9 mouse cellular contexts compared by ENCODE assay signal in genomic region chr14:59555928-59556531, GRCm38 (mm10). TPM values are rescaled to one million over a fixed set of nuclear protein-coding genes. Genes with fewer than 3 reads are reported as not detected.
DNase-seq lines count a peak whose midpoint lies in the region; ATAC-seq and TF ChIP-seq lines count a peak whose summit lies in the region.
"Had no signal": no experiment of that assay in that cellular context is flagged by ENCODE, and none has a peak within 500 bp of the region (broad histone marks: within the 10 kb centered on the region; RNA-seq: fewer than 3 reads in every experiment).

No protein-coding gene starts in this region.

- H3K36me3 ChIP-seq in MEL (ENCODE audit: control insufficient read depth in 1 of 2, insufficient read depth in 2 of 2, low read length in 2 of 2): no peaks in the 10 kb centered on the region
- no peaks in the 10 kb centered on the region for H3K36me3 ChIP-seq in forebrain, embryonic 15.5 days
- H3K36me3 ChIP-seq in lung, embryonic 16.5 days (ENCODE audit: control insufficient read depth, insufficient read depth, low read length): no peaks in the 10 kb centered on the region

- intact Hi-C loops in heart, postnatal 36 days (cut with DNase I): loop anchor here (1.0 to 5.0 kb wide), 3 partner anchors 89 to 224 kb away; no protein-coding TSS in a partner anchor

- no peak for TF ChIP-seq POLR2A in MEL (IDR thresholded peaks at IDR 0.05; ENCODE audit: control insufficient read depth in 1 of 2, insufficient read depth in 1 of 2, low read depth in 1 of 2, low read length in 2 of 2, poor library complexity in 1 of 2)

- no peaks in the 10 kb centered on the region for H3K4me1 ChIP-seq in MEL (ENCODE audit: control insufficient read depth in 1 of 2, insufficient read depth in 2 of 2, low read length in 2 of 2)
- no peaks in the 10 kb centered on the region; the same call in 1 of the 2 replicates for H3K4me1 ChIP-seq in forebrain, embryonic 15.5 days
- H3K4me1 ChIP-seq in lung, embryonic 16.5 days (replicated peaks; ENCODE audit: control insufficient read depth, insufficient read depth, low read length): peaks cover 5% of the 10 kb centered on the region

- peak overlapping the region; percentile 31 to 44; a peak in 2 of 4 replicates for H3K4me3 ChIP-seq in MEL (ENCODE audit: control insufficient read depth in 1 of 2, insufficient read depth in 1 of 2, low read depth in 2 of 2, low read length in 2 of 2)
- no peak overlapping the region for H3K4me3 ChIP-seq in forebrain, embryonic 15.5 days
- peak overlapping the region; percentile 27; the same call in 1 of the 2 replicates for H3K4me3 ChIP-seq in layer of hippocampus, adult 2 months
- H3K4me3 ChIP-seq in lung, embryonic 16.5 days (ENCODE audit: low read length): peak overlapping the region; percentile 5; the same call in 1 of the 2 replicates
- H3K4me3 ChIP-seq: myocyte had no signal

- no peak overlapping the region for H3K9ac ChIP-seq in MEL (ENCODE audit: control insufficient read depth, low read depth, low read length, poor library complexity, severe bottlenecking)
- H3K9ac ChIP-seq in forebrain, embryonic 15.5 days (replicated peaks): no peak overlapping the region
- no peak overlapping the region for H3K9ac ChIP-seq in lung, embryonic 16.5 days (ENCODE audit: low read length)

- H3K79me2 ChIP-seq in MEL (ENCODE audit: control insufficient read depth, insufficient read depth, low read length, poor library complexity): no peaks in the 10 kb centered on the region

- 56% methylated on average over 13 of the region's 13 CpGs for WGBS in forebrain, embryonic 15.5 days
- WGBS in lung, embryonic 16.5 days: 46% methylated on average over 13 of the region's 13 CpGs

- TF ChIP-seq RAD21 in MEL (IDR thresholded peaks at IDR 0.05; ENCODE audit: low read depth, low read length): peak; percentile 93

- no peak for TF ChIP-seq EP300 in MEL (IDR thresholded peaks at IDR 0.05; ENCODE audit: low read depth in 1 of 2, low read length in 2 of 2)

- H3K27me3 ChIP-seq in MEL (ENCODE audit: control insufficient read depth in 1 of 2, insufficient read depth in 2 of 2, low read length in 2 of 2): no peaks in the 10 kb centered on the region
- H3K27me3 ChIP-seq in forebrain, embryonic 15.5 days: no peaks in the 10 kb centered on the region
- H3K27me3 ChIP-seq in lung, embryonic 16.5 days (ENCODE audit: control insufficient read depth, insufficient read depth, low read depth, low read length): no peaks in the 10 kb centered on the region

- no peak overlapping the region for H3K4me2 ChIP-seq in forebrain, embryonic 15.5 days (replicated peaks)
- H3K4me2 ChIP-seq in lung, embryonic 16.5 days (ENCODE audit: low read depth, low read length): peak overlapping the region; percentile 29; the same call in 1 of the 2 replicates

- DNase-seq in MEL (ENCODE audit: low read depth, low spot score): peak; percentile 78
- peak; percentile 48 for DNase-seq in c-Kit-positive CD71-positive TER-119-negative erythroid progenitor cells, embryonic 14.5 days (ENCODE audit: low read depth)
- DNase-seq in heart, postnatal 36 days: peak; percentile 80 to 83
- DNase-seq in layer of hippocampus, adult 2 months (ENCODE audit: low spot score in 2 of 2): peak; percentile 80 to 93
- peak; percentile 84 for DNase-seq in ovary, postnatal 14 days (ENCODE audit: low spot score)
- peak; percentile 71 for DNase-seq in thymus, postnatal 25 days

- peak; percentile 58 to 91 (median 69) for TF ChIP-seq CTCF in MEL (IDR thresholded peaks at IDR 0.05 in 2 of 3, conservative IDR thresholded peaks at IDR 0.05 in 1 of 3; ENCODE audit: control insufficient read depth in 1 of 3, insufficient read depth in 1 of 3, low read depth in 2 of 3, low read length in 3 of 3, poor library complexity in 1 of 3, severe bottlenecking in 1 of 3)
- peak; percentile 94 for TF ChIP-seq CTCF in layer of hippocampus, adult 2 months (conservative IDR thresholded peaks at IDR 0.05)

- H3K9me3 ChIP-seq in MEL (replicated peaks; ENCODE audit: insufficient read depth, low read length): no peaks in the 10 kb centered on the region
- H3K9me3 ChIP-seq in forebrain, embryonic 15.5 days: no peaks in the 10 kb centered on the region
- no peaks in the 10 kb centered on the region for H3K9me3 ChIP-seq in lung, embryonic 16.5 days (ENCODE audit: control insufficient read depth, low read length)

- no peak overlapping the region for H3K27ac ChIP-seq in MEL (ENCODE audit: control insufficient read depth, low read depth, low read length)
- no peak overlapping the region for H3K27ac ChIP-seq in forebrain, embryonic 15.5 days (replicated peaks)
- peak overlapping the region; percentile 8; the same call in 1 of the 2 replicates for H3K27ac ChIP-seq in layer of hippocampus, adult 2 months
- no peak overlapping the region for H3K27ac ChIP-seq in lung, embryonic 16.5 days (ENCODE audit: low read length)

- ATAC-seq in forebrain, embryonic 15.5 days (replicated peaks): peak; percentile 72
- ATAC-seq in lung, embryonic 16.5 days (ENCODE audit: low read depth): peak; percentile 70

TF ChIP-seq in MEL, 35 proteins besides CTCF, POLR2A, EP300 and RAD21:
- TF ChIP-seq ETS1 (IDR thresholded peaks at IDR 0.05; ENCODE audit: low read depth, low read length) (no peak), NELFE (IDR thresholded peaks at IDR 0.05; ENCODE audit: low read depth, low read length) (no peak), NRF1 (IDR thresholded peaks at IDR 0.05; ENCODE audit: insufficient read depth, low read depth, low read length, poor library complexity, severe bottlenecking) (no peak), MYC (IDR thresholded peaks at IDR 0.05; ENCODE audit: low read depth, low read length) (no peak), MAZ (IDR thresholded peaks at IDR 0.05; ENCODE audit: low read depth, low read length) (no peak), SIN3A (IDR thresholded peaks at IDR 0.05; ENCODE audit: low read length) (0 out of 2 replicates have a peak, but pooled peaks have one; percentile 20), HCFC1 (IDR thresholded peaks at IDR 0.05; ENCODE audit: low read depth, low read length) (no peak), SMC3 (IDR thresholded peaks at IDR 0.05; ENCODE audit: low read depth, low read length) (peak; percentile 94), POLR2AphosphoS5 (IDR thresholded peaks at IDR 0.05; ENCODE audit: borderline replicate concordance, low read depth, low read length) (no peak), MAFK (IDR thresholded peaks at IDR 0.05; ENCODE audit: borderline replicate concordance, low read depth, low read length) (no peak), BHLHE40 (IDR thresholded peaks at IDR 0.05; ENCODE audit: borderline replicate concordance, low read depth, low read length) (no peak), ZC3H11A (IDR thresholded peaks at IDR 0.05; ENCODE audit: low read depth, low read length) (peak; percentile 89), TAL1 (IDR thresholded peaks at IDR 0.05; ENCODE audit: low read length) (no peak), MYB (IDR thresholded peaks at IDR 0.05; ENCODE audit: low read depth, low read length) (no peak)

RNA-seq across cellular contexts. Expression of gene Cdadc1, which starts 41.7 kb away (rescaled TPM):
- total RNA-seq in MEL (2012; rRNA removed): 13.0 and 16.4 TPM in 2 replicates
- 10 to 100 TPM in 1 of 2 experiments, not detected in 1; 23.8 TPM for polyA plus RNA-seq in MEL (2012; ENCODE audit: insufficient read depth in 1 of 2, insufficient read length in 2 of 2, low read depth in 1 of 2, low replicate concordance in 2 of 2, missing spikeins in 1 of 2)
- polyA plus RNA-seq in forebrain, embryonic 15.5 days (2015; fragmentation: Nextera tagmentation; extraction: Ambion mirVana): 35.8 and 38.8 TPM in 2 replicates
- 10 to 100 TPM; 45.0 to 46.5 TPM for total RNA-seq in heart, postnatal 36 days (2021)
- total RNA-seq in layer of hippocampus, adult 2 months (2021): 10 to 100 TPM; 65.5 to 71.3 TPM
- 35.3 and 41.2 TPM in 2 replicates for polyA plus RNA-seq in lung, embryonic 16.5 days (2015; fragmentation: Nextera tagmentation; extraction: Ambion mirVana)
